In the genomic region with DNA sequence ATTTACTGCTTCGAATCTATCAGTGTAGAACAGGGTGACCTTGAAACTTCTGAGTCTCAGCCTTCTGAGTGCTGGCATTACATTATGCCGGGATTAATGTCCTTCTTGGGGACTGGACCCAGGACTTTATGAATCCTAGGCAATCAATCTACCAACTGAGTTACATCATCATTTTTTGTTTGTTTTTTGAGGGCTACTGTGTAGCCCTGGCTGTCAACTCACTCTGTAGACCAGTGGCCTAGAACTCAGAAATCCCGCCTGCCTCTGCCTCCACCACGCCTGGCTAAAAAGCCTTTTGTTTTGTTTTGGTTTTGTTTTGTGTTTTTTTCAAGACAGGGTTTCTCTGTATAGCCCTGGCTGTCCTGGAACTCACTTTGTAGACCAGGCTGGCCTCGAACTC, we compare ENCODE assay signal across 8 mouse cellular contexts. TPM values are rescaled to one million over a fixed set of nuclear protein-coding genes. Genes with fewer than 3 reads are reported as not detected.
DNase-seq lines count a peak whose midpoint lies in the region; ATAC-seq and TF ChIP-seq lines count a peak whose summit lies in the region.

No protein-coding gene starts in this region.

- intact Hi-C loops in heart, postnatal 36 days (cut with DNase I), result loop anchor here (1.0 kb wide), 1 partner anchor 22 kb away; no protein-coding TSS in a partner anchor
- intact Hi-C loops in gastrocnemius, postnatal 14 days (cut with DNase I; ENCODE audit: low total_unique reads), result no loop called here

- no peak for TF ChIP-seq EP300 in CH12.LX (IDR thresholded peaks at IDR 0.05; ENCODE audit: low read length)
- TF ChIP-seq EP300 in liver, postnatal 0 days (IDR thresholded peaks at IDR 0.05; ENCODE audit: low read depth), result no peak

- TF ChIP-seq RAD21 in CH12.LX (IDR thresholded peaks at IDR 0.05; ENCODE audit: low read depth, low read length), result no peak

- H3K27me3 ChIP-seq in heart, embryonic 10.5 days (ENCODE audit: insufficient read depth, poor library complexity, severe bottlenecking), result no peaks in the 10 kb centered on the region
- no peaks in the 10 kb centered on the region for H3K27me3 ChIP-seq in CH12.LX (replicated peaks)
- H3K27me3 ChIP-seq in forebrain, embryonic 16.5 days (replicated peaks; ENCODE audit: control insufficient read depth, insufficient read depth, low read length), result no peaks in the 10 kb centered on the region
- no peaks in the 10 kb centered on the region for H3K27me3 ChIP-seq in liver, postnatal 0 days (ENCODE audit: insufficient read depth, low read length)

- H3K27ac ChIP-seq in heart, embryonic 10.5 days, result peak overlapping the region; percentile 96
- peak overlapping the region; percentile 54 for H3K27ac ChIP-seq in CH12.LX (ENCODE audit: insufficient read depth, low read depth)
- H3K27ac ChIP-seq in forebrain, embryonic 16.5 days (ENCODE audit: low read length), result peak overlapping the region; percentile 99
- H3K27ac ChIP-seq in liver, postnatal 0 days (ENCODE audit: low read depth), result peak overlapping the region; percentile 97

- peak overlapping the region; percentile 91 for H3K4me3 ChIP-seq in heart, embryonic 10.5 days
- peak overlapping the region in 1 of 3 experiments; percentile 91 for H3K4me3 ChIP-seq in CH12.LX (replicated peaks in 1 of 3; ENCODE audit: low read depth in 2 of 3, low read length in 2 of 3, poor library complexity in 1 of 3)
- H3K4me3 ChIP-seq in forebrain, embryonic 16.5 days (replicated peaks; ENCODE audit: low read length), result no peak overlapping the region; the same call in 1 of the 2 replicates
- peak overlapping the region; percentile 89 for H3K4me3 ChIP-seq in liver, postnatal 0 days (ENCODE audit: low read depth, low read length)

- DNase-seq in heart, embryonic 10.5 days (ENCODE audit: low spot score), result no peak
- no peak for DNase-seq in heart, postnatal 36 days
- no peak for DNase-seq in CH12.LX (ENCODE audit: extremely low read depth)
- no peak for DNase-seq in liver, postnatal 0 days
- DNase-seq in T-cell, adult 2 months (ENCODE audit: low spot score), result no peak
- DNase-seq in gastrocnemius, postnatal 14 days, result no peak
- DNase-seq in cerebellum, postnatal 14 days, result no peak

- H3K9ac ChIP-seq in CH12.LX (ENCODE audit: insufficient read depth, low read depth), result peak overlapping the region; percentile 55; the same call in 1 of the 2 replicates
- H3K9ac ChIP-seq in forebrain, embryonic 16.5 days (replicated peaks; ENCODE audit: low read depth, low read length), result no peak overlapping the region
- H3K9ac ChIP-seq in liver, postnatal 0 days (replicated peaks), result no peak overlapping the region

- no peak overlapping the region for H3K4me2 ChIP-seq in CH12.LX (ENCODE audit: insufficient read depth, low read depth, poor library complexity, severe bottlenecking)
- H3K4me2 ChIP-seq in forebrain, embryonic 16.5 days (ENCODE audit: low read length), result peak overlapping the region; percentile 48
- peak overlapping the region; percentile 50 for H3K4me2 ChIP-seq in liver, postnatal 0 days (ENCODE audit: low read depth, low read length)

- H3K36me3 ChIP-seq in heart, embryonic 10.5 days, result peaks cover 6% of the 10 kb centered on the region; the same call in 1 of the 2 replicates
- H3K36me3 ChIP-seq in CH12.LX (replicated peaks in 1 of 2; ENCODE audit: control insufficient read depth in 1 of 2, insufficient read depth in 1 of 2, low read length in 1 of 2), result peaks cover 0 to 9% of the 10 kb centered on the region in 2 experiments
- H3K36me3 ChIP-seq in forebrain, embryonic 16.5 days (ENCODE audit: control insufficient read depth, insufficient read depth), result no peaks in the 10 kb centered on the region
- no peaks in the 10 kb centered on the region for H3K36me3 ChIP-seq in liver, postnatal 0 days (replicated peaks; ENCODE audit: insufficient read depth, low read length)

- dilution Hi-C loops in CH12.LX (cut with MboI; ENCODE audit: extremely low pct_ligation_motif_present, extremely low pct_unique_long_range_greater_than_20kb, low sequenced_read_pairs), result no loop called here

- in situ Hi-C loops in CH12.LX (cut with MboI; ENCODE audit: low pct_ligation_motif_present, low pct_unique_long_range_greater_than_20kb, low sequenced_read_pairs), result no loop called here

- no peak for ATAC-seq in forebrain, embryonic 16.5 days
- ATAC-seq in liver, postnatal 0 days, result no peak

- 73% methylated on average over 5 of the region's 5 CpGs for WGBS in heart, embryonic 10.5 days
- WGBS in forebrain, embryonic 16.5 days, result 78% methylated on average over 5 of the region's 5 CpGs
- WGBS in liver, postnatal 0 days (ENCODE audit: insufficient replicate concordance), result 59% methylated on average over 5 of the region's 5 CpGs

- no peaks in the 10 kb centered on the region for H3K9me3 ChIP-seq in heart, embryonic 10.5 days
- H3K9me3 ChIP-seq in CH12.LX (replicated peaks; ENCODE audit: low read length), result no peaks in the 10 kb centered on the region
- H3K9me3 ChIP-seq in forebrain, embryonic 16.5 days (ENCODE audit: control insufficient read depth, low read length), result no peaks in the 10 kb centered on the region
- no peaks in the 10 kb centered on the region for H3K9me3 ChIP-seq in liver, postnatal 0 days (ENCODE audit: low read length)

- peaks cover 24% of the 10 kb centered on the region for H3K79me2 ChIP-seq in CH12.LX (replicated peaks; ENCODE audit: control insufficient read depth, extremely low read depth, insufficient read depth, poor library complexity, severe bottlenecking)

- TF ChIP-seq CTCF in CH12.LX (conservative IDR thresholded peaks at IDR 0.05 in 1 of 2, IDR thresholded peaks at IDR 0.05 in 1 of 2; ENCODE audit: low read depth in 2 of 2, low read length in 2 of 2), result no peak
- no peak for TF ChIP-seq CTCF in liver, postnatal 0 days (IDR thresholded peaks at IDR 0.05; ENCODE audit: low read depth)

- no peak for TF ChIP-seq POLR2A in CH12.LX (IDR thresholded peaks at IDR 0.05; ENCODE audit: low read depth, low read length)

- H3K4me1 ChIP-seq in heart, embryonic 10.5 days, result peaks cover 13% of the 10 kb centered on the region
- peaks cover 0 to 26% of the 10 kb centered on the region in 2 experiments; a peak in 1 of 4 replicates for H3K4me1 ChIP-seq in CH12.LX (ENCODE audit: control insufficient read depth in 1 of 2, insufficient read depth in 2 of 2)
- H3K4me1 ChIP-seq in forebrain, embryonic 16.5 days (replicated peaks; ENCODE audit: control insufficient read depth, insufficient read depth, low read length), result peaks cover 13% of the 10 kb centered on the region
- peaks cover 29% of the 10 kb centered on the region for H3K4me1 ChIP-seq in liver, postnatal 0 days (ENCODE audit: insufficient read depth)

TF ChIP-seq in CH12.LX, 34 proteins besides CTCF, POLR2A, EP300 and RAD21:
- TF ChIP-seq PAX5 (IDR thresholded peaks at IDR 0.05; ENCODE audit: low read length) (no peak), SMC3 (IDR thresholded peaks at IDR 0.05; ENCODE audit: low read depth, low read length) (no peak), JUN (IDR thresholded peaks at IDR 0.05; ENCODE audit: insufficient read depth, low read depth, low read length) (no peak), ZNF384 (IDR thresholded peaks at IDR 0.05; ENCODE audit: low read depth, low read length) (no peak), ZC3H11A (IDR thresholded peaks at IDR 0.05; ENCODE audit: low read depth, low read length) (no peak), NRF1 (IDR thresholded peaks at IDR 0.05; ENCODE audit: low read depth, low read length) (no peak), TBP (conservative IDR thresholded peaks at IDR 0.05; ENCODE audit: low read depth, low read length) (no peak), E2F4 (IDR thresholded peaks at IDR 0.05; ENCODE audit: insufficient replicate concordance, low read depth, low read length) (no peak), ZKSCAN1 (IDR thresholded peaks at IDR 0.05; ENCODE audit: borderline replicate concordance, low read depth, low read length) (no peak), MAFK (IDR thresholded peaks at IDR 0.05; ENCODE audit: insufficient replicate concordance, low read length) (no peak), HCFC1 (IDR thresholded peaks at IDR 0.05; ENCODE audit: low read depth, low read length) (no peak), USF2 (conservative IDR thresholded peaks at IDR 0.05; ENCODE audit: low read depth, low read length) (no peak), CHD1 (IDR thresholded peaks at IDR 0.05; ENCODE audit: low read depth, low read length) (no peak), UBTF (IDR thresholded peaks at IDR 0.05; ENCODE audit: low read depth, low read length) (no peak), RCOR1 (conservative IDR thresholded peaks at IDR 0.05; ENCODE audit: low read depth, low read length) (no peak), GABPA (IDR thresholded peaks at IDR 0.05; ENCODE audit: insufficient replicate concordance, low read depth, low read length) (no peak)

RNA-seq across cellular contexts. Expression of a gene that starts 0.7 kb away (rescaled TPM):
- 339 and 374 TPM in 2 replicates for polyA plus RNA-seq in heart, embryonic 10.5 days (2016; fragmentation: Nextera tagmentation; extraction: Ambion mirVana)
- 100 to 1,000 TPM; 170 to 173 TPM for total RNA-seq in heart, postnatal 36 days (2021)
- 65.5 and 67.2 TPM in 2 replicates for total RNA-seq in CH12.LX (2012; rRNA removed)
- 103 and 115 TPM in 2 replicates for total RNA-seq in CH12.LX (2014; rRNA removed)
- 165 and 187 TPM in 2 replicates for polyA plus RNA-seq in CH12.LX (2012; ENCODE audit: insufficient read length, low read depth)
- polyA plus RNA-seq in forebrain, embryonic 16.5 days (2015; fragmentation: Nextera tagmentation; extraction: Ambion mirVana), result 299 and 321 TPM in 2 replicates
- polyA plus RNA-seq in liver, postnatal 0 days (2015; fragmentation: Nextera tagmentation; extraction: Ambion mirVana), result 173 and 176 TPM in 2 replicates
- 100 to 1,000 TPM; 136 to 153 TPM for total RNA-seq in gastrocnemius, postnatal 14 days (2021)

RNA-seq across cellular contexts. Expression of a gene that starts 22.8 kb away (rescaled TPM):
- 8.7 and 11.3 TPM in 2 replicates for polyA plus RNA-seq in heart, embryonic 10.5 days (2016; fragmentation: Nextera tagmentation; extraction: Ambion mirVana)
- 10 to 100 TPM; 30.9 to 37.7 TPM for total RNA-seq in heart, postnatal 36 days (2021)
- total RNA-seq in CH12.LX (2012; rRNA removed) (4.6 and 6.9 TPM in 2 replicates), CH12.LX (2014; rRNA removed) (3.5 and 4.5 TPM in 2 replicates)
- 3.1 TPM in 2 replicates for polyA plus RNA-seq in CH12.LX (2012; ENCODE audit: insufficient read length, low read depth)
- polyA plus RNA-seq in forebrain, embryonic 16.5 days (2015; fragmentation: Nextera tagmentation; extraction: Ambion mirVana), result 6.9 and 7.2 TPM in 2 replicates
- polyA plus RNA-seq in liver, postnatal 0 days (2015; fragmentation: Nextera tagmentation; extraction: Ambion mirVana), result 2.3 and 2.9 TPM in 2 replicates
- 1 to 10 TPM; 7.8 to 8.6 TPM for total RNA-seq in gastrocnemius, postnatal 14 days (2021)
